Mouse (Mus musculus) heart, postnatal 14 days (tissue): ENCODE data around the gene Rtca. TPM values are rescaled to one million over a fixed set of nuclear protein-coding genes. Genes with fewer than 3 reads are reported as not detected.

ENCODE experiments used
- DNase-seq, 2 experiments: peaks; one replicate each; pipeline ENCODE4 v3.0.0; 2021 to 2022
- intact Hi-C: fragments of 180-260 bp; cut with DNase I; formaldehyde crosslinking; loops from one replicate; pipeline ENCODE4 v1.15.1; 2025
- long read RNA-seq, 2 experiments: library from polyadenylated mRNA; stranded (forward); transcript quantifications; one replicate each; pipeline ENCODE4 v2.0.0; 2021
- total RNA-seq, 2 experiments: library from RNA; stranded (reverse); gene quantifications; 2 replicates each; pipeline ENCODE4 v1.2.3; 2021

The Rtca gene
- total RNA-seq = 10 to 100 TPM; 21.4 to 22.9 TPM
- long read RNA-seq, experiment 1, transcript Rtca-201 (11 exons, 1,594 nt) = major isoform, 36 of 39 reads
- long read RNA-seq, experiment 1, partial matches to known transcripts = 0 of 39 reads
- long read RNA-seq, experiment 1, other reads (novel, unspliced or antisense) = 3 of 39 reads
- long read RNA-seq, experiment 2, transcript Rtca-201 (11 exons, 1,594 nt) = major isoform, 15 of 21 reads
- long read RNA-seq, experiment 2, partial matches to known transcripts = 1 of 21 reads
- long read RNA-seq, experiment 2, other reads (novel, unspliced or antisense) = 5 of 21 reads

- peak; percentile 99 for DNase-seq
- intact Hi-C loops = loop anchor here (2.0 to 10.0 kb wide), 5 partner anchors 54 to 329 kb away; partner anchors contain the start of genes Lrrc39 and Mfsd14a
These were observed at the start of gene Rtca for GRCm38 (mm10) chr3:116507772-116508351. Rtca (minus strand) TSS chr3:116508208.

DNA sequence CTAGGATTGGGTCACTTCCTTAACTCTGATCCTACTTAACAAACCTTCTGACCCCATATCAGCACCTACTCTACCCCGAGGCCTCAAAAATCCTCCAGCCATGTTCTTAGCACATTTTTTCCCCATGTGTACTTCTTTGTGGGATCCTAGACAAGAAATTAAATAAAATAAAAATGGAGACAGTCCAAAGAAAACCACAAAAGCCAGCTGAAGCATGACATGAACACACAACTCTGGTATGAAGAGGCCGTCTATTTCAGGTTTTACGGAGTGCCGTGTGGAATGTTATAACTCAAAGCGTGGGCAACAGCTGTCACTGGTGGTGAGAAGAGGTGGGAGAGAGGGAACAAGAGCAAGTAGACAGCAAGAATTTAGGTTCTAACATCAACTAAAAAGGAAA lies 43.4 kb upstream of the Rtca start:
- intact Hi-C loops = no loop called here
- no peak for DNase-seq

DNA sequence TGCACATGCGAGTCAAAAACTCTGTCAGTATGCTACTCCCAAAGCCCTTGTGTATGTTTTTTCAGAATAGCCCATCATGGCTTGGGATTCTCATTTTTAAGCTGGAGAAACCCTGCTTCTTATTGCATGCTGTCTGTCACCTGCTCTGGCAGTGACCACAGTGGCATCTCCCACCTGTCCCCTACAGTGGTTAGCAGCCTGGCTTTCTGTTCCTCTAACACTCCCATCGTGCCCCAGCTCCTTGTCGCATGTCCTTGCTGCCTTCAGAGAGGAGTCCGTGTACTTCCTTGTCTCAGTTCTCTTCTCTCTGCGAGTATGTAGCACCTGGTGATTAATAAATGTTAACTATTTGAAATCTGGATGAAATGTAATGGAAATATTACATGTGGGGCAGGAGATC lies 39.4 kb upstream of the Rtca start:
- intact Hi-C loops = no loop called here

GRCm38 (mm10) chr3:116542532-116542931 lies 34.5 kb upstream of the Rtca start:
- DNase-seq = no peak
- intact Hi-C loops = no loop called here

More for the DNA sequence above, 39.4 kb upstream of the Rtca start:
- DNase-seq = no peak

DNA sequence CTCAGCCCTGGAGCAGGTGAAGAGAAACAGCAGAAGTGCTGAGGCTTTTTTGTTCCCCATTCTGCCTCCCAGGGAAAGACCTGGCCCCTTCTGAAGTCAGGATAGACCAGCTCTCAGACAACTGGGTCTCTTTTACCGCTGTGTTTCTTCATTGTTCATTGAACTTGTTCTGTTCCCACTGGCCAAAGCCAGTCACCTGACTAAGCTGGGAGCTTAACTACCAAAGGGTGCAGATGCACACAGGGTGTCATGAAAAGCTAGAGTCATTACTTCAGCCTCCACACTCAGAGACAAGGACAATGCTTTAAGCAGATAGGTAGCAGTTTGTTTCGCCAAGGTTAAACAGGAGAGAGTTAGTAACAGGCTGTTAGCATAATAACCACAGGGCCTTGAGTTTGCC lies 34.1 kb upstream of the Rtca start:
- DNase-seq = no peak
- intact Hi-C loops = no loop called here

GRCm38 (mm10) chr3:116537200-116537573 lies 29.2 kb upstream of the Rtca start:
- DNase-seq = no peak
- intact Hi-C loops = no loop called here

DNA sequence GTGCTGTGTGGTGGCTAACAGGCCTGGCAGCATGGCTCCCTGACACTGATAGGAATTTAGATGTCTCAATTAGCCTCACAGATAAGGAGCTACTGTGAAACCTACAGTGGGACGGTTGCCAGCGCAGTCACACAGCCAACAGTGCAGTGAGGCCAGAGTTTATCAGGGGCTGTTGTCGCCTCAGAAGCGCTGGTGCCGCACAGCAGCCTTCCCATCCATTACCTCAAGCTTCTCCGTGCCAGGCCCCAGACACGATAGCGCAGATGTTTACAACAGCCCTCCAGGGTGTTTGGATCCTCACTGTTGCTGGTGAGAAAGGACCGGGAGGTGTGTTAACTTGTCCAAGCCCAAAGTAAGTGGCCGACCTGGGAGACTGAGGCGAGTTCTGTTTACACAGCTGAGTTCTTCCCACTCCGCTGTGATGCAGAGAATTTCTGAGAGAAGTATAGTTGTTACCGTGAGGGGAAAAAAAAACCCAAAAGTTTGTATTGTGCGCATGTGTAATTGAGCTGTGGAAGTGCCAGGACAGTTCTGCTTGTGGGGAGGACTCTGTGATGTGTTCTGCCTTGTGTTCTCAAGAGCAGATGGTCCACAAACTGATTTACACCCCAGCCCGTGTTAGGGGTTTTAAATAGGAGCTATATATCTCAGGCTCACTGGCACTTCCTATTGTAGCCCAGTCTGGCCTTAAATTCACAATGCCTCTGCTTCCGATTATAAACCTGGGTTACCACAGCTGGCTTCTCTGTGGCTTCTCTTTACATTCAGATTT lies 28.6 kb upstream of the Rtca start:
- DNase-seq = peak; percentile 59 to 60
- intact Hi-C loops = no loop called here

DNA sequence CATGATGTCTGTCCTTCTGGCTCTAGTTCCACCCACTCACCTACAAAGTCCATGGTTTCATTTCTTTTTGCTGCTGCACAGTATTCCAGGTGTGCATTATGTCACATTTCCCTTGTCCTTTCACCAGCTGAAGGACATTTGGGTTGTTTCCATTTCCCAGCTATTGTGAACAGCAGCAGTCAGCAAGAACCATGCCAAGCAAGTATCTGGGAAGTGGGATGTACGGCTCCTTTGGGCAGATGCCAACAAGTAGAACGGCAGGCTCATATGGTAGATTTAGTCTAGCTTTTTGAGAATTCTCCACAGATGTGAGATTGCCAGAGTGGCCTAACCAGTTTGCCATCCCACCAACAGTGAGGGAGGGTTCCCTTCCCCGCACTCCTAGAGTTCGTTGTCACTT lies 22.8 kb upstream of the Rtca start:
- DNase-seq = peak in 1 of 2 experiments; percentile 16
- intact Hi-C loops = no loop called here

DNA sequence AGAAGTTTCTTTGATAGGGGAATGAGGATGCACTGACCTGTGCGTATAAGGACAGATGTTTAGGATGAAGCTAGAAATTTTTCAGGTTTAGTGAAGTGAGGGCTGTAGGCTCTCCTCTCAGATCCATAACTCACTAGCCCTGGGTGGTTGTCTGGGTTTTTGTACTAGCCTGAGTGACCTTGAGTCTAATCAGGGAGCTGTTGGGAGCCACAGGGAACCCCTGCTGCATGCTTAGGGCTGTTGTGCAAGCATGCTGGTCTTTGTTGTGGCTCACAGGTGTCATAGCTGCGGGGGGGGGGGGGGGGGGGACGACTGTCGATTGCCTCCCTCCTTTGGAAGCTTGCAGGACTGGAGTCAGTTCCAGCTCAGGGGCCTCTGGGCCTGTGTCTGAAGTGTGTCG lies 21.7 kb upstream of the Rtca start:
- intact Hi-C loops = no loop called here
- DNase-seq = no peak

DNA sequence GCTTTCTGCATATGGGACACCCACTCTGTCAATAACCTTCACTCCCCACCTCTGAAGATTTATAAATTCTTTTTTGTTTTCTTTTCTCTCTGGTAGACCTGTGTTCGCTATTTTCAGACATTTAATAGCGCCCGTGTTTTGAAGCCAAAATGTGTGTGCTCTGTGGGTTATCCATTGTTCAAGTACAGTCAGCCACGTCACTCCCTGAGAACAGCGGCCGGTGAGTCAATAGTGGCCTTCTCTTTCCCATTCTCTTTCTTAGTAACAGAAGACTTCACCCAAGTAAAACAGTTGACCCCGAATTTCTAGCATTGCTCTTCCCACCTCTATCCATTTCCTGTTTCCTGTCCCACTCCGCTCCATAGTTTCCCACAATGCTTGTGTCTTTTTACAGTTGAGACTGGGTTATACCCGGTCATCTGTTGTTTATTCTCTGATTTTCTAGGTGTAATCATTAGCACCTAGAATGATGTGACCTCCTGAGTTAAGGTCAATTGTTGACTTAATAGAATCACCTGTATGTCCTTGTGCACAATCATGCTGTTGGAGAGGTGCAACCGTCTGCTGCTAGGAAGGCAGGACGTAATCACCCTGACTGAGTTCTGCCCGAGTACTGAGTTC lies 12.2 kb upstream of the Rtca start:
- no peak for DNase-seq
- intact Hi-C loops = no loop called here

DNA sequence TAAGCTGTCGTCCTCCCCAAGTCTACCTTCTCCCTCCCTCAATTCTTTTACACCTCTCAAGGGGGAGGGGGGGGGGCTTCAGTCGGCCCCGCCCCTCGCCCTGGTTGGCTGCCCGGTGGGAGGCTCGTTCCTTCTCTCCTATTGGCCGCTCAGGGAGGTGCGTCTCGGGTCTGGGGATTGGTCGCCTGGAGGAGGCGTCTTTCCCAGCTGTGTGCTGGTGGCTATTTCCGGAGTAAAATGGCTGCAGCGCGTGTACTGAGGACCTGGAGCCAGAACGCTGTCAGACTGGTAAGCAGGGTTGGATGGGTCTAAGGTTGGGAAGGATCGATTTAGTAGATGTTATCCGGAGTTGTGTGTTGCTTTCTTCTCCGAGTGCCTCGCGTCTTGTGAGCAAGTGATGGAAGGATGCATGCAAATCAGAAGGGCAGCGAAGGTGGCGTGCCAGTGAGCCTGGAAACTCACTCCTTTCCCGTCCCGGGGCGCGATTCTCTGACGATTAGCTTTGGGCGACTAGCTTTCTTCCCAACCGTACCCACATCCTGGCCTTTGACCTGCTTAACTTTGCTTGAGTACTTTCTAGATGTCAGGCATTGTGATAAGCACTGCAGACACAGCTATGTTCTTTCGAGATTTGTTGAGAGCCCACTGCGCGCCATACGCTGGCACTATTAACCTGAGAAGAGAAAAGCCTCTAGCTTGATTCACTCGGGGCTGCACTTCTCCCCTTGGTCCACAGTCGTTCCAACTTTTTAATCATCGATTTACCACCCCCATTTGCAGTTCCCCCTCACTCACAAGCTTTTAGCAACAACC lies 5.1 kb upstream of the Rtca start, which contains the start of gene Dbt:
Dbt (plus strand) TSS at position 167 of the 813 bp plus-strand sequence.
- peak; percentile 85 to 88 for DNase-seq
- intact Hi-C loops = loop anchor here (5.0 kb wide), 1 partner anchor 79 kb away; the partner anchor contains the start of gene Sass6

DNA sequence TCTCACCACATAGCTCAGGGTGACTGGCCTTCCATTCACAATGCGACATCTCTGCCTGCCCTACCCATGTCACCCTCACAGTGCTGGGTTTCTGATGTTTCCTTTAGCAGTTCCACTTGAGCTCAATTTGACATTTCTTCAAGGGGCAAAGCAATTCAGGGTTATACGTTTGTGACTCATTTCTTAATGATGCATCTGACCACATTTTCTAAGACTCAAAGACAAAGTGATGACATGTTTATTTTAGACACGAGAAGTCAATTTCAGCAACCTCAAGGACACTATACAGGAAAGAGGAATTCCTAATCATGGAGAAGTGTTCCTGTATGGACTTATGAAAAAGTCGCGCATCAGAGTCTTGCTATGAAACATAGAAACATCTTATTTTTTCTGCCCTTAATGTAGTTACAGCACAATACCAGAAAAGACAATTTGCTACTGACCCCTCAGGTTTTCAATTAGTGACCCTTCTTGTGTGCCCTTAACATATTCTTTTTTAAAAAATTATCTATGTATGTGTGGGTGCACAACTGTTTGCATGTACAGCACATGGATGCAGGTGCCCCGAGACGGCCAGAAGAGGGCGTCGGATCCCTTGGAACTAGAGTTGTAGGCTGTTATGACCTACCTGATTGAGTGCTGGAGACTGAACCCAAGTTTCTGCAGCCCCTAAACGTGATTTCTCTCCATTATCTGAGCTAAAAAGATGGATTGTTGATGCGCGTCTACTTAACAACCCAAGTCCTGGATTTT lies 4.3 kb upstream of the Rtca start:
- intact Hi-C loops = loop anchor here (5.0 kb wide), 1 partner anchor 80 kb away; the partner anchor contains the start of gene Sass6
- peak in 1 of 2 experiments; percentile 23 for DNase-seq

DNA sequence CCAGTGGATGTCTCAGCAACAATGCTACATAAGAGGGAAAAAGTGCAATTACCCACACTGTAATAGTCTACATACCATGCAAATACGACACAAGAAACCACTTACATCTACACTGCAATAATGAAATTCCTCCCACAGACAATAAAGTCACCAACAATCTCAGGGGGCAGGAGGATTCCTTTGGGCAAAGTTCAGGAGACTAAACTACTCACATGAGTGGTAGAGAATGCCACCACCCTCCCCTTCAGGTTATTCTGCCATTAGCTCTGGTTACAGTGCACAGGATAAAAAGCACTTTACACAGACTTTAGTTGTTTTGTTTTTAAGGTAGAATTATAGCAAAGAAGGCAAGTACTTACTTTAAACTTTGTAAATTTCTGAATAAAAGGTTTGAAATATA lies 12.3 kb downstream of the Rtca start:
- DNase-seq = no peak
- intact Hi-C loops = loop anchor here (2.0 kb wide), 1 partner anchor 159 kb away; no protein-coding TSS in a partner anchor

DNA sequence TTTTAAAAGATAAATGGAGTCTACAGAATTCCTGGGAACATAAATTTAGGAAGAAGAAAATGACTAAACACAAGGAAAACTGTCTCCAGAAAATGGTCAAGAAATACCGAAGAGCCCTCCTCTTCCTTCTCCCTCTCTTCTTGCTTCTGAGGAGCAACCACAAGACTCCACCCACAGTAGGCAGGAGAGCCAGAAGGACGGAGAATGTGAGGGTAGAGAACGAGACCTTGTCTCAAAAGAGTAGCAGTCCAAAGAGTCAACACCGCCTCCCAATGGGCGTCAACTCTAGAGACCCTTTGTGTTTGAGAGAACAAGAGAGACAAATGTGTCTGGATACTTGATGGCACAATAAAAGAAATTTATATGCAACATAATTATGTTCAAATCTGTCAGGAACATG lies 14.3 kb downstream of the Rtca start:
- DNase-seq = no peak
- intact Hi-C loops = loop anchor here (2.0 to 5.0 kb wide), 3 partner anchors 71 to 461 kb away; partner anchors contain the start of gene Cdc14a

GRCm38 (mm10) chr3:116491923-116492454 lies 16.0 kb downstream of the Rtca start:
- no peak for DNase-seq
- intact Hi-C loops = loop anchor here (5.0 kb wide), 2 partner anchors 70 to 460 kb away; partner anchors contain the start of gene Cdc14a

DNA sequence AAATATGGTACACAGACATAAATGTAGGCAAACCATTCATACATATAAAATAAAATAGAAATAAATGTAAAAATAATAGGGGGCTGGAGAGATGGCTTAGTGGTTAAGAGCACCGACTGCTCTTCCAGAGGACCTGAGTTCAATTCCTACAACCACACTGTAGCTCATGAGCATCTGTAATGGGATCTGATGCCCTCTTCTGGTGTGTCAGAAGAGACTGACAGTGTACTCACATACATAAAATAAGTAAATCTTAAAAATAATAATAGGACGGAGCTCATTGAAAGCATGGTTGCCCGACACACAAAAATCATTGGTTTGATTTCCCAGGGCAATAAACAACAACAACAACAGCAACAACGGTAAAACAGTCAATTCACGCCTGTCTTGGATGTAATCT lies 17.1 kb downstream of the Rtca start:
- intact Hi-C loops = loop anchor here (5.0 kb wide), 2 partner anchors 69 to 459 kb away; partner anchors contain the start of gene Cdc14a
- no peak for DNase-seq

GRCm38 (mm10) chr3:116483271-116483670 lies 24.7 kb downstream of the Rtca start:
- DNase-seq = no peak
- intact Hi-C loops = no loop called here

DNA sequence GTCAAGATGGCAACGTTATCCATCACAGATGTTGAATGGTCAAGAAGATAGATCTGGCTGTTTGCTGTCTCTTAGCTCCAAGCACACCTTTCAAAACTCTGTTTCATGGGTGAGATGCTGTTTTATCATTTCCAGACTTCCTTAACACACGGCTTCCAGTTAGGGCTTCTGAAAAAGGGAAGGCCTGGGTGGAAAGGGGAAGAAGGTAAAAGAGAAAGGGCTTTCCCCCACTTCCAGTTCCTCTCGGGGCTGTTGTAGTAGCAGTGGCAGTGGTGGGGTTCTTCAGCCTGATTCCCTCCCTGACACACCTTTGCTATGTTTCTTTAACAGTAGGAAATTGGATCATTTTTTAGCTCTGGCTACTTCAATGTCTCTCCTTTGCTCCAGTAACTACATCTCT lies 25.3 kb downstream of the Rtca start:
- DNase-seq = no peak

GRCm38 (mm10) chr3:116480937-116481336 lies 27.1 kb downstream of the Rtca start:
- intact Hi-C loops = no loop called here
- no peak for DNase-seq

More for the DNA sequence above, 25.3 kb downstream of the Rtca start:
- intact Hi-C loops = no loop called here
